Mouse (Mus musculus) embryonic facial prominence, embryonic 15.5 days (tissue): ENCODE data around the gene Rpl29. TPM values are rescaled to one million over a fixed set of nuclear protein-coding genes. Genes with fewer than 3 reads are reported as not detected.

Source experiments
- ATAC-seq: fragments of 200-750 bp; cut with Nextera tagmentation; 2 replicates; pipeline ENCODE4 v1.8.0; 2017; ENCODE audit warnings: low read depth, moderate TSS enrichment; ENCODE audit not compliant: insufficient number of reproducible peaks, low FRiP score, low TSS enrichment
- H3K27ac ChIP-seq: fragments of 300-500 bp; sonication (generic); replicated peaks from 2 replicates; pipeline ENCODE4 v1.5.1; 2015; ENCODE audit warnings: mild to moderate bottlenecking, inconsistent platforms
- H3K27me3 ChIP-seq: fragments of 300-500 bp; sonication (generic); 2 replicates; pipeline ENCODE4 v1.6.1; 2015; ENCODE audit warnings: inconsistent platforms
- H3K36me3 ChIP-seq: fragments of 300-500 bp; sonication (generic); 2 replicates; pipeline ENCODE4 v1.6.1; 2015; ENCODE audit warnings: mild to moderate bottlenecking, inconsistent platforms
- H3K4me1 ChIP-seq: fragments of 300-500 bp; sonication (generic); 2 replicates; pipeline ENCODE4 v1.6.1; 2015; ENCODE audit warnings: inconsistent platforms
- H3K4me2 ChIP-seq: fragments of 300-500 bp; sonication (generic); replicated peaks from 2 replicates; pipeline ENCODE4 v1.6.1; 2015; ENCODE audit warnings: mild to moderate bottlenecking, inconsistent platforms
- H3K4me3 ChIP-seq: fragments of 300-500 bp; sonication (generic); replicated peaks from 2 replicates; pipeline ENCODE4 v1.5.1; 2015; ENCODE audit warnings: mild to moderate bottlenecking, inconsistent platforms
- H3K9ac ChIP-seq: fragments of 300-500 bp; sonication (generic); 2 replicates; pipeline ENCODE4 v1.6.1; 2015; ENCODE audit warnings: inconsistent platforms
- H3K9me3 ChIP-seq: fragments of 300-500 bp; sonication (generic); replicated peaks from 2 replicates; pipeline ENCODE4 v1.6.1; 2016; ENCODE audit warnings: inconsistent platforms
- WGBS: fragments of 180-500 bp; shearing (Covaris S2); methylation state at CpG from one replicate; pipeline ENCODE4 v1.1.7; 2015; 5-methylcytosine and 5-hydroxymethylcytosine counted together
- polyA plus RNA-seq: library from polyadenylated mRNA; unstranded; fragments of >200 nt; fragmentation: Nextera tagmentation; extraction: Ambion mirVana; gene quantifications from 2 replicates; pipeline ENCODE4 v1.2.1, GENCODE M21; 2015

Rpl29 gene
- polyA plus RNA-seq, 1 experiment from 2014 or later: 957 TPM

DNA sequence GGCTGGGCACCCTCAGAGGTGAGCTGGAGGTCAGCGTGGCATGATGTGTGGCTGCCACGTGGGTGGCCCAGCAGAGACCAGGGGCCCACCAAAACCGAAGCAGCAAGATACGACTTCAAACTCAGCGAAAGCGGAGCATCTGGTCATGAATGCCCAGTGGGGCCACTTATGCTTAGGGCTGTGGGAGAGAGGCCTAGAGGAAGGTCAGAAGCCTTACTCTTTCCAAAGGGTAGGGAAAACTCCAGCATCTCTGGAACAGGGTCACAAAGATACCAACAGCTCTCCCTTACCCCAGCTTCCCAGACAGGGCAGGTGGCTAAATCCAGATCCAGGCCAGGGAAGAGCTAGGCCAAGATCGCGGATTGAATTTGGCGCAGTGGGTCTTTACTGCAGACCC lies 27.9 kb downstream of the Rpl29 start:
- H3K9ac ChIP-seq: 0 out of 2 replicates have a peak overlapping the region, but pooled peaks have one; percentile 6
- H3K36me3 ChIP-seq: peaks cover 13% of the 10 kb centered on the region
- ATAC-seq: no peak
- H3K27me3 ChIP-seq: no peaks in the 10 kb centered on the region
- H3K4me1 ChIP-seq: peaks cover 56% of the 10 kb centered on the region
- peak overlapping the region; percentile 90 for H3K27ac ChIP-seq
- peak overlapping the region; percentile 70; the same call in 1 of the 2 replicates for H3K4me3 ChIP-seq
- no peaks in the 10 kb centered on the region for H3K9me3 ChIP-seq
- 53% methylated on average over 9 of the region's 9 CpGs for WGBS
- H3K4me2 ChIP-seq: peak overlapping the region; percentile 89; the same call in 1 of the 2 replicates

GRCm38 (mm10) chr9:106457920-106458319 lies 28.7 kb downstream of the Rpl29 start:
- no peak overlapping the region for H3K4me3 ChIP-seq
- H3K27ac ChIP-seq: no peak overlapping the region
- no peaks in the 10 kb centered on the region for H3K27me3 ChIP-seq
- peaks cover 49% of the 10 kb centered on the region for H3K4me1 ChIP-seq
- ATAC-seq: no peak
- H3K9me3 ChIP-seq: no peaks in the 10 kb centered on the region
- peaks cover 18% of the 10 kb centered on the region for H3K36me3 ChIP-seq
- 67% methylated on average over 5 of the region's 5 CpGs for WGBS
- no peak overlapping the region for H3K4me2 ChIP-seq
- H3K9ac ChIP-seq: no peak overlapping the region

- Histone ChIP-seq H3K9ac (no peak overlapping the region), H3K36me3 (peaks cover 27% of the 10 kb centered on the region), H3K4me1 (peaks cover 42% of the 10 kb centered on the region), H3K27ac (no peak overlapping the region), H3K4me2 (no peak overlapping the region), H3K9me3 (no peaks in the 10 kb centered on the region), H3K4me3 (no peak overlapping the region), H3K27me3 (peaks cover 5% of the 10 kb centered on the region; the same call in 1 of the 2 replicates)
- 77% methylated on average over 15 of the region's 15 CpGs for WGBS
- ATAC-seq: no peak
These were observed 30.7 kb downstream of the Rpl29 start for GRCm38 (mm10) chr9:106459946-106460345.

DNA sequence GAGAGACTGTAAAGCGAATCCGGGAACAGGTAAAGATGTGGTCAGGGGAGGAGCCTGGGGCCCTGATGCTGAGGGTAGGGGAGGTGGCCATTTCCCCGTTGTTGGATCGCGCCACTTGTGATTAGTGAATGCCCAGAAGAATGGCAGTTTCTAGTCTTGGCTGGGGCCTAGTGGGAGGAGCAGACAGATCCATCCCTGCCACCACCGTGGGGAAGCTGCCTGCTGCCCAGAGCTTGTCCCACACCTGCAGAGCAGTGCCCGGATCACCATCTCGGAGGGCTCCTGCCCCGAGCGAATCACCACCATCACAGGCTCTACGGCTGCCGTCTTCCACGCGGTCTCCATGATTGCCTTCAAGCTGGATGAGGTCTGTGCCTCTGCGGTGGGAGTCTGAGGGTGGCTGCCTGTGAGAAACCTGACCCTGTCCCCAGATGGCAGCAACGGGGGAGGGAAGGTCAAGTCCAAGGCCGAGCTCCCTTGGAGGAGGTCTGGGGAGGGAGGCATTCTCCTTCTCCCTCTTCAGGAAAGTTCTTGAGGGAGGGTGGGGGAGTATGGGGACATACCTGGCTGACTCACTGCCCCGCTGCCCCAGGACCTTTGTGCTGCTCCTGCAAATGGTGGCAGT lies 31.3 kb downstream of the Rpl29 start:
- no peak overlapping the region for H3K4me2 ChIP-seq
- H3K36me3 ChIP-seq: peaks cover 27% of the 10 kb centered on the region
- H3K27ac ChIP-seq: no peak overlapping the region
- no peaks in the 10 kb centered on the region for H3K9me3 ChIP-seq
- H3K27me3 ChIP-seq: peaks cover 5% of the 10 kb centered on the region; the same call in 1 of the 2 replicates
- no peak for ATAC-seq
- H3K4me1 ChIP-seq: peaks cover 42% of the 10 kb centered on the region
- 66% methylated on average over 18 of the region's 18 CpGs for WGBS
- H3K9ac ChIP-seq: no peak overlapping the region
- no peak overlapping the region for H3K4me3 ChIP-seq

GRCm38 (mm10) chr9:106461026-106461415 lies 31.8 kb downstream of the Rpl29 start:
- H3K4me2 ChIP-seq: no peak overlapping the region
- no peak overlapping the region for H3K27ac ChIP-seq
- no peaks in the 10 kb centered on the region for H3K9me3 ChIP-seq
- 85% methylated on average over 9 of the region's 9 CpGs for WGBS
- H3K27me3 ChIP-seq: peaks cover 5% of the 10 kb centered on the region; the same call in 1 of the 2 replicates
- ATAC-seq: no peak
- H3K9ac ChIP-seq: no peak overlapping the region
- H3K4me1 ChIP-seq: peaks cover 42% of the 10 kb centered on the region
- H3K36me3 ChIP-seq: peaks cover 27% of the 10 kb centered on the region
- H3K4me3 ChIP-seq: no peak overlapping the region

GRCm38 (mm10) chr9:106461641-106462429 lies 32.6 kb downstream of the Rpl29 start:
- no peak overlapping the region for H3K27ac ChIP-seq
- H3K9ac ChIP-seq: no peak overlapping the region
- 77% methylated on average over 16 of the region's 16 CpGs for WGBS
- no peak overlapping the region for H3K4me2 ChIP-seq
- ATAC-seq: no peak
- H3K27me3 ChIP-seq: peaks cover 5% of the 10 kb centered on the region; the same call in 1 of the 2 replicates
- peaks cover 27% of the 10 kb centered on the region for H3K36me3 ChIP-seq
- no peaks in the 10 kb centered on the region for H3K9me3 ChIP-seq
- peaks cover 36% of the 10 kb centered on the region for H3K4me1 ChIP-seq
- H3K4me3 ChIP-seq: no peak overlapping the region

DNA sequence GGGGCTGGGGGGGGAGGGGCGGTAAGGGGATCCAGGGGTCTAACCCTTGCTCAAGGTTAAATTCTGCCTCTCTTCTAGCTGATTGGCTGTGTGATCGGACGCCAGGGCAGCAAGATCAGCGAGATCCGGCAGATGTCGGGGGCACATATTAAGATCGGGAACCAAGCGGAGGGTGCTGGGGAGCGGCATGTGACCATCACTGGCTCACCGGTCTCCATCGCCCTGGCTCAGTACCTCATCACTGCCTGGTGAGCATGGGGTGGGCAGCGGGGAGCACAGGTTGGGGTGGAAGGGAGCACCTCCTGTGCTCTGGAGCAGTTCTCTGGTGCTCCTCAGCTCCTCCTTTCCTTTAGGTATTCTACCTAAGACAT lies 33.2 kb downstream of the Rpl29 start:
- Histone ChIP-seq H3K9ac (no peak overlapping the region), H3K4me2 (no peak overlapping the region), H3K27me3 (peaks cover 5% of the 10 kb centered on the region; the same call in 1 of the 2 replicates), H3K36me3 (peaks cover 27% of the 10 kb centered on the region), H3K4me1 (peaks cover 30% of the 10 kb centered on the region), H3K9me3 (no peaks in the 10 kb centered on the region), H3K27ac (no peak overlapping the region), H3K4me3 (no peak overlapping the region)
- 88% methylated on average over 12 of the region's 12 CpGs for WGBS
- ATAC-seq: no peak

- no peak overlapping the region for H3K4me2 ChIP-seq
- no peaks in the 10 kb centered on the region for H3K9me3 ChIP-seq
- H3K27ac ChIP-seq: no peak overlapping the region
- peaks cover 5% of the 10 kb centered on the region; the same call in 1 of the 2 replicates for H3K27me3 ChIP-seq
- peaks cover 21% of the 10 kb centered on the region for H3K4me1 ChIP-seq
- no peak for ATAC-seq
- H3K4me3 ChIP-seq: no peak overlapping the region
- WGBS: 82% methylated on average over 21 of the region's 21 CpGs
- no peak overlapping the region for H3K9ac ChIP-seq
- peaks cover 27% of the 10 kb centered on the region for H3K36me3 ChIP-seq
These were observed 34.1 kb downstream of the Rpl29 start for GRCm38 (mm10) chr9:106463122-106464063.

DNA sequence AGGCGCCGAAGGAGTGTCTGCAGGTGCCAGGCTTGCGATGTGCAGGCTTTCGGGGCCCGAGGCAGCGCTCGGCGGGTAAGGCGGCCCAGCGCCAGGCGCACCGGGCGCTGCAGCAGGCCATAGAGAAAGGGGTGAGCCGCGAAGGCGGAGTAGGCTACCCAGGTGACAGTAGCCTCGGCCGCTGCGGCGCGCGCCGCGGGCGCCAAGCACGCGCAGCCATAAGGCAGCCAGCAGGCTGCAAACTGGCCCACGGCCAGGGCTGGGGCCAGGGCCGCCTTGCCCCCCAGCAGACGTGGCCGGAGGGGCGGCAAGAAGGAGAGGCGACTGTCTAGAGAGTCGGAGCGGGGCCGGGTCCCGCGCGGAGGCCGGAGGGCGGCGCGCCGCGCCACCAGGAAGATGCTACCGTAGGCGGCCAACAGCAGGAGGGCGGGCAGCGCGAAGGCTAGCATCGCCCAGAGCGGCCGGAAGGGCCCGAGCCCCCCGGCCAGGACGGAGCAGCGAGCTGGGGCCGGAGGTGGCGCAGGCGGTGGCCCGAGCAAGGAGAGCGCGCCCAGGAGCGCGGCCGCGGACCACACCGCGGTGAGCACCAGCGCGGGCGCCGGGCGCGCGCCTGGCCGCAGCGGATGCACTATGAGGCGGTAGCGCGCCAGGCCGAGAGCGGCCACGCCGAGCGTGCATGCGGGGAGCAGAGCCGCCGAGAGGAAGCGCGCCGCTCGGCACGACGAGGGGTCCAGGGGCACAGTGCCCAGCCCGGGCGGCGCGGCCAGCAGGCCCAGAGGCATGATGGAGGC lies 35.7 kb downstream of the Rpl29 start:
- Histone ChIP-seq H3K9ac (peak overlapping the region; percentile 61), H3K4me1 (peaks cover 25% of the 10 kb centered on the region), H3K4me3 (peak overlapping the region; percentile 61), H3K36me3 (peaks cover 27% of the 10 kb centered on the region), H3K4me2 (peak overlapping the region; percentile 98), H3K27ac (peak overlapping the region; percentile 39; the same call in 1 of the 2 replicates), H3K27me3 (peaks cover 5% of the 10 kb centered on the region; the same call in 1 of the 2 replicates), H3K9me3 (no peaks in the 10 kb centered on the region)
- 2% methylated on average over 95 of the region's 99 CpGs for WGBS
- peak; percentile 73 for ATAC-seq

DNA sequence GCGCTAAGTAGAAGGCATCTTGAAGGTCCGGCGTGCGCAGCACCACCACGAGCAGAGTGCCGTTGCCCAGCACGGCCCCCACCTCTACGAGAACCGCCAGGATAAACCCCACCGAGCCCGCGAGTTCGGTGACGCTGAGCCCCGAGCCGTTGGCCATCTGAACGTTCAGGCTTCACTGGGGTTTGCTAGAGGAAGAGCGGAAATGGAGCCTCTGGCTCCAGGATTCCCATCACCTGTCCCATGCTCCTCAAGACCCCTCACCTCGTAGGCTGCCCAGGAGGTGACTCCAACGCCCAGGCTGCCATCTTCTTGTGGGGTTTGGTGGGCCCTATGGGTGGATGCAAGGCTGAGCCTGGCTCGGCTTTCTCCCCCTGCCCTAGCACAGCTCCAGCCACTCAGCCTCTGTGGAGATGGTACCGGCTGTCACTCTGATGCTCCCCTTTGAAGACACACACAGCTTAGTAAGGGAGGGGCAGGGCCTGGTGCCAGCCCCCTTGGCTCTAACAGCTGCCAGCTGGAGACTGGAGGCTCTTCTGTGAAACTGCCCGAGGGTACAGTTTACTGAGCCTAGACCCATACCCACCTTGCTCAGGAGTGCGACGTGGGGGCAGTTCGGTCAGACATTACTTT lies 36.4 kb downstream of the Rpl29 start, which contains the start of gene Gpr62:
Gene Gpr62 (minus strand): TSS at position 368 of the 630 bp plus-strand sequence.
- Histone ChIP-seq H3K36me3 (peaks cover 26% of the 10 kb centered on the region), H3K4me1 (peaks cover 27% of the 10 kb centered on the region), H3K9ac (peak within 1 kb of the TSS; percentile 61), H3K4me2 (peak within 1 kb of the TSS; percentile 98), H3K27ac (peak within 1 kb of the TSS; percentile 39; the same call in 1 of the 2 replicates), H3K27me3 (peaks cover 5% of the 10 kb centered on the region; the same call in 1 of the 2 replicates), H3K4me3 (peak within 1 kb of the TSS; percentile 61), H3K9me3 (no peaks in the 10 kb centered on the region)
- WGBS: 29% methylated on average over 26 of the region's 26 CpGs
- ATAC-seq: peak; percentile 31; the same call in 1 of the 2 replicates
